Mouse (Mus musculus) small intestine, adult 2 months (tissue): ENCODE results near the gene Slc20a1. TPM values are rescaled to one million over a fixed set of nuclear protein-coding genes. Genes with fewer than 3 reads are reported as not detected.

Experiments
- H3K27ac ChIP-seq: fragments of 200-500 bp; 2 replicates; pipeline ENCODE4 v1.5.1; 2012; ENCODE audit warnings: low read depth, low read length, control low read depth, inconsistent platforms; ENCODE audit not compliant: insufficient read depth
- H3K27me3 ChIP-seq: fragments of 200-500 bp; 2 replicates; pipeline ENCODE4 v1.6.1; 2012; ENCODE audit warnings: mild to moderate bottlenecking, moderate library complexity, low read length, inconsistent platforms; ENCODE audit not compliant: control insufficient read depth, insufficient read depth
- H3K36me3 ChIP-seq: fragments of 200-500 bp; 2 replicates; pipeline ENCODE4 v1.6.1; 2012; ENCODE audit warnings: mild to moderate bottlenecking, low read length, control low read depth, inconsistent platforms; ENCODE audit not compliant: control insufficient read depth, insufficient read depth
- H3K4me1 ChIP-seq: fragments of 200-500 bp; 2 replicates; pipeline ENCODE4 v1.6.1; 2012; ENCODE audit warnings: low read length, inconsistent platforms, mixed read lengths; ENCODE audit not compliant: control insufficient read depth, insufficient read depth, insufficient read length
- H3K4me3 ChIP-seq: fragments of 200-500 bp; 2 replicates; pipeline ENCODE4 v1.5.1; 2012; ENCODE audit warnings: low read depth, mild to moderate bottlenecking, control low read depth, inconsistent platforms, low read length, moderate library complexity
- CTCF ChIP-seq: fragments of 200-500 bp; IDR thresholded peaks from 2 replicates; pipeline ENCODE4 v1.5.1; 2012; ENCODE audit warnings: low read depth, mild to moderate bottlenecking, control low read depth, inconsistent platforms, low read length, moderate library complexity, mixed read lengths; ENCODE audit not compliant: insufficient replicate concordance, insufficient read length; ENCODE audit errors: extremely low read depth
- POLR2A ChIP-seq: fragments of 200-500 bp; IDR thresholded peaks from 2 replicates; pipeline ENCODE4 v1.6.1; 2012; ENCODE audit warnings: low read depth, mild to moderate bottlenecking, control low read depth, inconsistent platforms, low read length, moderate library complexity
- WGBS: fragments of 180-500 bp; shearing (Covaris S2); methylation state at CpG from one replicate; pipeline ENCODE4 v1.1.7; 2018; 5-methylcytosine and 5-hydroxymethylcytosine counted together
- polyA plus RNA-seq: library from polyadenylated mRNA; depleted of rRNA; stranded (reverse); fragments of >200 nt; gene quantifications from 2 replicates; pipeline ENCODE4 v1.2.3, GENCODE M21; 2012

Gene Slc20a1
- polyA plus RNA-seq, 1 experiment: 6.6 TPM

GRCm38 (mm10) chr2:129212566-129212965 is 14.0 kb downstream of the Slc20a1 start:
- Histone ChIP-seq H3K4me1 (0 out of 2 replicates have a peak, but pooled peaks cover 2% of the 10 kb centered on the region), H3K4me3 (no peak overlapping the region), H3K36me3 (peaks cover 41% of the 10 kb centered on the region), H3K27me3 (no peaks in the 10 kb centered on the region), H3K27ac (no peak overlapping the region)
- WGBS: 82% methylated on average over 7 of the region's 7 CpGs
- no peak for TF ChIP-seq CTCF

GRCm38 (mm10) chr2:129214774-129215173 is 16.2 kb downstream of the Slc20a1 start:
- no peaks in the 10 kb centered on the region for H3K27me3 ChIP-seq
- WGBS: 92% methylated on average over 5 of the region's 5 CpGs
- H3K36me3 ChIP-seq: peaks cover 20% of the 10 kb centered on the region
- no peak overlapping the region for H3K4me3 ChIP-seq
- H3K27ac ChIP-seq: no peak overlapping the region
- TF ChIP-seq CTCF: no peak
- TF ChIP-seq POLR2A: no peak
- 0 out of 2 replicates have a peak, but pooled peaks cover 3% of the 10 kb centered on the region for H3K4me1 ChIP-seq

- 0 out of 2 replicates have a peak, but pooled peaks cover 3% of the 10 kb centered on the region for H3K4me1 ChIP-seq
- no peak overlapping the region for H3K27ac ChIP-seq
- no peaks in the 10 kb centered on the region for H3K36me3 ChIP-seq
- 32% methylated on average over 9 of the region's 9 CpGs for WGBS
- H3K4me3 ChIP-seq: no peak overlapping the region
- no peaks in the 10 kb centered on the region for H3K27me3 ChIP-seq
- no peak for TF ChIP-seq CTCF
- no peak for TF ChIP-seq POLR2A
These were observed 19.1 kb downstream of the Slc20a1 start for GRCm38 (mm10) chr2:129217612-129218185.

- Histone ChIP-seq H3K4me1 (peaks cover 3% of the 10 kb centered on the region; the same call in 1 of the 2 replicates), H3K27me3 (no peaks in the 10 kb centered on the region), H3K4me3 (no peak overlapping the region), H3K27ac (no peak overlapping the region), H3K36me3 (no peaks in the 10 kb centered on the region)
- TF ChIP-seq CTCF (no peak), POLR2A (no peak)
- WGBS: 95% methylated on average over 4 of the region's 4 CpGs
These were observed 20.1 kb downstream of the Slc20a1 start for GRCm38 (mm10) chr2:129218537-129219105.

- Histone ChIP-seq H3K36me3 (no peaks in the 10 kb centered on the region), H3K27me3 (no peaks in the 10 kb centered on the region), H3K27ac (no peak overlapping the region), H3K4me1 (peaks cover 3% of the 10 kb centered on the region; the same call in 1 of the 2 replicates), H3K4me3 (no peak overlapping the region)
- no peak for TF ChIP-seq CTCF
- no peak for TF ChIP-seq POLR2A
- WGBS: 44% methylated on average over 9 of the region's 9 CpGs
These were observed 22.6 kb downstream of the Slc20a1 start for GRCm38 (mm10) chr2:129221097-129221632.

- Histone ChIP-seq H3K4me1 (peaks cover 4% of the 10 kb centered on the region; the same call in 1 of the 2 replicates), H3K27me3 (no peaks in the 10 kb centered on the region), H3K36me3 (no peaks in the 10 kb centered on the region), H3K4me3 (no peak overlapping the region), H3K27ac (no peak overlapping the region)
- TF ChIP-seq POLR2A (no peak), CTCF (no peak)
- WGBS: 22% methylated on average over 4 of the region's 4 CpGs
These were observed 25.6 kb downstream of the Slc20a1 start for GRCm38 (mm10) chr2:129224178-129224577.

- no peak for TF ChIP-seq CTCF
- TF ChIP-seq POLR2A: no peak
- WGBS: 91% methylated on average over 17 of the region's 17 CpGs
- H3K4me3 ChIP-seq: no peak overlapping the region
- no peaks in the 10 kb centered on the region for H3K27me3 ChIP-seq
- no peak overlapping the region for H3K27ac ChIP-seq
- H3K36me3 ChIP-seq: no peaks in the 10 kb centered on the region
- peaks cover 4% of the 10 kb centered on the region; the same call in 1 of the 2 replicates for H3K4me1 ChIP-seq
These were observed 26.8 kb downstream of the Slc20a1 start for GRCm38 (mm10) chr2:129225251-129225819.
